Mouse (Mus musculus) embryonic facial prominence, embryonic 14.5 days (tissue): ENCODE data around the gene Sept11. TPM values are rescaled to one million over a fixed set of nuclear protein-coding genes. Genes with fewer than 3 reads are reported as not detected.

Source experiments
- ATAC-seq: fragments of 200-750 bp; cut with Nextera tagmentation; 2 replicates; pipeline ENCODE4 v1.8.0; 2017; ENCODE audit warnings: low read depth, moderate number of reproducible peaks, moderate TSS enrichment
- DNase-seq: peaks from one replicate; pipeline ENCODE4 v3.0.0-alpha.2; 2015; ENCODE audit warnings: low spot score
- H3K27ac ChIP-seq: fragments of 300-500 bp; sonication (generic); replicated peaks from 2 replicates; pipeline ENCODE4 v1.5.1; 2014; ENCODE audit warnings: low read depth, mild to moderate bottlenecking, low read length, moderate library complexity
- H3K27me3 ChIP-seq: fragments of 300-500 bp; sonication (generic); replicated peaks from 2 replicates; pipeline ENCODE4 v1.6.1; 2014; ENCODE audit warnings: low read length; ENCODE audit not compliant: control insufficient read depth, insufficient read depth
- H3K36me3 ChIP-seq: fragments of 300-500 bp; sonication (generic); 2 replicates; pipeline ENCODE4 v1.6.1; 2014; ENCODE audit warnings: low read length, mixed read lengths; ENCODE audit not compliant: control insufficient read depth, insufficient read depth
- H3K4me1 ChIP-seq: fragments of 300-500 bp; sonication (generic); 2 replicates; pipeline ENCODE4 v1.6.1; 2014; ENCODE audit warnings: antibody characterized with exemption, low read length; ENCODE audit not compliant: control insufficient read depth, insufficient read depth
- H3K4me2 ChIP-seq: fragments of 300-500 bp; sonication (generic); 2 replicates; pipeline ENCODE4 v1.6.1; 2014; ENCODE audit warnings: low read depth, mild to moderate bottlenecking, low read length, moderate library complexity, mixed read lengths
- H3K4me3 ChIP-seq: fragments of 300-500 bp; sonication (generic); 2 replicates; pipeline ENCODE4 v1.5.1; 2014; ENCODE audit warnings: low read depth, mild to moderate bottlenecking, low read length
- H3K9ac ChIP-seq: fragments of 300-500 bp; sonication (generic); 2 replicates; pipeline ENCODE4 v1.6.1; 2014; ENCODE audit warnings: low read depth, mild to moderate bottlenecking, low read length, moderate library complexity, mixed read lengths
- H3K9me3 ChIP-seq: fragments of 300-500 bp; sonication (generic); 2 replicates; pipeline ENCODE4 v1.6.1; 2016; ENCODE audit warnings: low read length; ENCODE audit not compliant: control insufficient read depth
- WGBS: fragments of 180-500 bp; shearing (Covaris S2); extraction: QIAGEN DNeasy Blood & Tissue Kit; methylation state at CpG from one replicate; pipeline ENCODE4 v1.1.7; 2014; 5-methylcytosine and 5-hydroxymethylcytosine counted together
- polyA plus RNA-seq: library from polyadenylated mRNA; unstranded; fragments of >200 nt; fragmentation: Nextera tagmentation; extraction: Ambion mirVana; gene quantifications from 2 replicates; pipeline ENCODE4 v1.2.1, GENCODE M21; 2014

The Sept11 gene
- polyA plus RNA-seq, 1 experiment from 2014 or later: 187 TPM

GRCm38 (mm10) chr5:93183311-93183710, 90.1 kb downstream of the Sept11 start:
- 77% methylated on average over 6 of the region's 6 CpGs for WGBS
- DNase-seq (no peak), ATAC-seq (no peak)
- H3K36me3 ChIP-seq: peaks cover 79% of the 10 kb centered on the region
- no peaks in the 10 kb centered on the region for H3K27me3 ChIP-seq
- no peak overlapping the region for H3K4me3 ChIP-seq
- H3K9ac ChIP-seq: no peak overlapping the region
- no peak overlapping the region for H3K27ac ChIP-seq
- H3K4me1 ChIP-seq: no peaks in the 10 kb centered on the region
- H3K4me2 ChIP-seq: no peak overlapping the region
- H3K9me3 ChIP-seq: no peaks in the 10 kb centered on the region

DNA sequence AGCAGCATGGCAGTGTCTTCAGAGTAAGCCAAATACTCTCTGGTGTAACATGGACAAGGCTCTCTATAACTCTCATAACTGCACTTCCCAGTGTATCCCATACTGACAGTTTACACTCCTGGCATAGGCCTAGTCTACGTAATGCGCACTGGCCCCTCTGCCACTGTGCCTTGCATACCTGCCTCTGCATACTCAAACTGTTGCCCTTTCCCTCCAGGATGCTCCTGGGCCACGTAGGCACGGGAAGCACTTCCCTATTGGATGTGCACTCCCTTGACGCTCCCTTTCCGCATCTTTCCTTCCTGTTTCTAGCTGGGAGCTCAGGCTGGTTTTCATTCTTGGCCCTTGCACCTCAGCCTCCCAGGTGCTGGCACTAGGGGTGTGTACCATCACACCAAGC, 91.3 kb downstream of the Sept11 start:
- Histone ChIP-seq H3K9ac (no peak overlapping the region), H3K4me1 (no peaks in the 10 kb centered on the region), H3K36me3 (peaks cover 81% of the 10 kb centered on the region), H3K27ac (no peak overlapping the region), H3K4me2 (no peak overlapping the region), H3K4me3 (no peak overlapping the region), H3K27me3 (no peaks in the 10 kb centered on the region), H3K9me3 (no peaks in the 10 kb centered on the region)
- 86% methylated on average over 6 of the region's 6 CpGs for WGBS
- DNase-seq: no peak
- ATAC-seq: no peak

- H3K36me3 ChIP-seq: peaks cover 50% of the 10 kb centered on the region
- DNase-seq (no peak), ATAC-seq (no peak)
- no peak overlapping the region for H3K27ac ChIP-seq
- H3K4me2 ChIP-seq: no peak overlapping the region
- no peaks in the 10 kb centered on the region for H3K9me3 ChIP-seq
- no peak overlapping the region for H3K9ac ChIP-seq
- no peak overlapping the region for H3K4me3 ChIP-seq
- no peaks in the 10 kb centered on the region for H3K4me1 ChIP-seq
- 72% methylated on average over 3 of the region's 3 CpGs for WGBS
- no peaks in the 10 kb centered on the region for H3K27me3 ChIP-seq
Measured at GRCm38 (mm10) chr5:93189607-93190006, 96.4 kb downstream of the Sept11 start.

DNA sequence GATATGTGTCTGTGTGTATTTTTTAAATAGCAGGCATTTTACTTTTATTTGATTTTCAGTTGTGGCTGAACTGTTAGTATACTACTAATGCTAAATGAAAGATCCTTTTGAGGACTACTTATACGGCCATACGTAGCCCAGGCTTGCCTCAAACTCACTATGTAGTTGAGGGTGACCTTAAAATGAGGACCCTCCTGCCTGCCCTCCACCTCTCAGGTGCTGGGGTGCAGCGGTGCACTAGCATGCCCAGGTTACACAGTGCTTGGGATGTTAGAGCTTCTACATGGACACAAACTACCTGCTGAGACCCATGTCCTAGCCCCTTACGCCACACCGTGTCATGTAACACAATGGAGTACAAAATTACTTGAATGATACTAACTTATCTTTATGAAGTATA, 97.2 kb downstream of the Sept11 start:
- DNase-seq: no peak
- peaks cover 46% of the 10 kb centered on the region for H3K36me3 ChIP-seq
- H3K9ac ChIP-seq: no peak overlapping the region
- H3K4me1 ChIP-seq: no peaks in the 10 kb centered on the region
- H3K9me3 ChIP-seq: no peaks in the 10 kb centered on the region
- H3K27ac ChIP-seq: no peak overlapping the region
- 92% methylated on average over 5 of the region's 5 CpGs for WGBS
- no peak for ATAC-seq
- no peaks in the 10 kb centered on the region for H3K27me3 ChIP-seq
- no peak overlapping the region for H3K4me3 ChIP-seq
- no peak overlapping the region for H3K4me2 ChIP-seq

DNA sequence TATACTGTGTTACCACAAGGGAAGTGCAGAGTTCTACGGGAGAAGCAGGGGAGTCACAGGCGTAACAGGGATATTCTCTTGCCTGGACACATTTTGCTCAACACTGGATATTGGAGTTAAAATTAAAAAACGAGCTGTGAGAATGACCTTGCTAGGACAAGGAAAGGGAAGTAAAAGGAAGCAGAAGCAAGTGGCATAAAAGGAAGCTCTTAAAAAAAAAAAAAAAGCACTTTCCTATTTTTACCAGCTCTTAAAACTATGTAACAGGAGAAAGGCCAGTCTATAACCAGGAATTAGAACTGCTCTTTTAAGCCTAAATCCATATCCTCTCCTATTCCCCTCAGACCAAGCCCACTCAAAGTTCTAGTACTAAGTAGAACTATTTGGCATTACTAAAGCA, 105.0 kb downstream of the Sept11 start:
- ATAC-seq: no peak
- Histone ChIP-seq H3K36me3 (peaks cover 51% of the 10 kb centered on the region), H3K4me3 (no peak overlapping the region), H3K4me1 (peaks cover 8% of the 10 kb centered on the region; the same call in 1 of the 2 replicates), H3K9me3 (no peaks in the 10 kb centered on the region), H3K4me2 (no peak overlapping the region), H3K27ac (no peak overlapping the region), H3K9ac (no peak overlapping the region), H3K27me3 (no peaks in the 10 kb centered on the region)
- DNase-seq: no peak
- 86% methylated on average over 3 of the region's 3 CpGs for WGBS

DNA sequence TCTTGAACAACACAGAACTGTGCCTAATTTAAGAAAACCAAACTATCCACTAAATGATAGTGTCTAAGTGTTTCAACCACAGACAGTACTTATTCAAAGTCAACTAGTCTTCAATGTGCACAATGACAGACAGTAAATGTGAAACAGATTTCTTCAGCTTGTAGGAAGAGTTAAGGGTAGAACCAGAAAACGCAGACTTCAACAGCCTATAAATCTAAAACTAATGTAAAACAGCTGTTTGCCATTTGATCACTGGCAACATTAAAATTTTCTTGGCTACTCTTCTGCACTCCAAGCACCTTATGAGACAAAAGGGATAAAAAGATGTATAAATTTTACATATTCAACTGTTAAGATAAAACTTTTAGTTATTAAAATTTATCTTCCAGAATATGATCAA, 107.9 kb downstream of the Sept11 start:
- DNase-seq: peak; percentile 25
- Histone ChIP-seq H3K4me2 (no peak overlapping the region), H3K4me3 (no peak overlapping the region), H3K4me1 (peaks cover 14% of the 10 kb centered on the region; the same call in 1 of the 2 replicates), H3K9ac (no peak overlapping the region), H3K9me3 (no peaks in the 10 kb centered on the region), H3K27me3 (no peaks in the 10 kb centered on the region), H3K36me3 (peaks cover 45% of the 10 kb centered on the region), H3K27ac (no peak overlapping the region)
- WGBS: 34% methylated on average over 1 of the region's 1 CpGs
- no peak for ATAC-seq

- H3K9me3 ChIP-seq: no peaks in the 10 kb centered on the region
- 2% methylated on average over 26 of the region's 63 CpGs for WGBS
- H3K4me3 ChIP-seq: peak overlapping the region; percentile 88
- ATAC-seq: peak; percentile 54
- H3K4me2 ChIP-seq: peak overlapping the region; percentile 83
- no peaks in the 10 kb centered on the region for H3K27me3 ChIP-seq
- H3K9ac ChIP-seq: peak overlapping the region; percentile 96
- peaks cover 22% of the 10 kb centered on the region for H3K4me1 ChIP-seq
- peak overlapping the region; percentile 94 for H3K27ac ChIP-seq
- peak; percentile 34 for DNase-seq
- H3K36me3 ChIP-seq: peaks cover 14% of the 10 kb centered on the region
Measured at GRCm38 (mm10) chr5:93205371-93206108, 112.3 kb downstream of the Sept11 start.

DNA sequence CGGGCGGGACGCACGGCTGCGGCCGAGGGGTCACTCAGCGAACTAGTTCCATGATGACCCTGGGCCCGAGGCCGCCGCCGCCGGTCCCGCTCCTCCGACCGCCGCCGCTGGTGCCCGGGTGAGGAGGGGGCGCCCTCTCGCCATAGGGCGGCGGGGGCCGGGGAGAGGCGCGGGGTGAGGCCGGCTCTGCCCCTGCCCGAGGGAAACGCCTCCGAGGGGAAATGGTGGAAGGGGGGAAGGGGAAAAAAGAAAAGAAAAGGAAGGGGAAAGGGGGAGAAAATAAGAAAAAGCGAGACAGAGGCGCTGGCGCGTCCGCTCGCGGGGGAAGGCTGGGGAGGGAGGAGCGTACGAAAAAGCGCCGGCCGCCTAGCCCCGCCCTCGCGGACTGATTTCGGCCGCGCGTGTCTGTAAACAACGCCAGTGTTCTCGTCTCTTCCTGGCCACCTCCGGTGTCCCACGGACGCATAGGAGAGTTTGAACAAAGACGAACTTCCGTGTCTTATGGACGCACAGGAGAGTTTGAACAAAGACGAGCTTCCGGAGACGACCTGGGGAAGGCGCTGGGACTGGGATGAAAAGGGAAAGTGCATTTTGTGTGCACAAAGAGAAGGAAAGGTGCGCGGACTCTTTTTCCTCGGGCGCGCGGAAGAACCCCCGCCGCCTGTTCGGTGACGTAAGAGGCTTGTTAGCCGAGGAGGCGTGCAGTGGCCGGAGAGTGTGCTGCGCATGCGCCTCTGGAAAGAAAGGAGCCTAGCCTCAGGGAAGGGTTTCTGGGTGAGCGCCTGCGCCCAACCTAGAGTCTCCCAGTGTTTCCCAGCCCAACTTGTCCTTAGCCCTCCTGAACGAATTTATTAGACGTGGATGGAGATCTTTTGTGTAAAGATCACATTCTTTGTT, 113.1 kb downstream of the Sept11 start, which contains the start of the genes Ccni and 2010109A12Rik:
Ccni (minus strand) TSS at position 387 of the 897 bp plus-strand sequence.
2010109A12Rik (plus strand) TSS at position 410 of the 897 bp plus-strand sequence.
- H3K27me3 ChIP-seq: no peaks in the 10 kb centered on the region
- ATAC-seq (peak; percentile 95), DNase-seq (peak; percentile 98)

More for the DNA sequence above, 113.1 kb downstream of the Sept11 start, which contains the start of the genes Ccni and 2010109A12Rik:
- Histone ChIP-seq H3K9me3 (no peaks in the 10 kb centered on the region), H3K36me3 (peaks cover 8% of the 10 kb centered on the region), H3K4me3 (peak within 1 kb of the TSS; percentile 88), H3K4me1 (peaks cover 21% of the 10 kb centered on the region), H3K27ac (peak within 1 kb of the TSS; percentile 94), H3K4me2 (peak within 1 kb of the TSS; percentile 83), H3K9ac (peak within 1 kb of the TSS; percentile 96)
- WGBS: under 1% methylated on average over 72 of the region's 79 CpGs
